Comparison of ENCODE assay signal across 27 mouse cellular contexts in the genomic region with DNA sequence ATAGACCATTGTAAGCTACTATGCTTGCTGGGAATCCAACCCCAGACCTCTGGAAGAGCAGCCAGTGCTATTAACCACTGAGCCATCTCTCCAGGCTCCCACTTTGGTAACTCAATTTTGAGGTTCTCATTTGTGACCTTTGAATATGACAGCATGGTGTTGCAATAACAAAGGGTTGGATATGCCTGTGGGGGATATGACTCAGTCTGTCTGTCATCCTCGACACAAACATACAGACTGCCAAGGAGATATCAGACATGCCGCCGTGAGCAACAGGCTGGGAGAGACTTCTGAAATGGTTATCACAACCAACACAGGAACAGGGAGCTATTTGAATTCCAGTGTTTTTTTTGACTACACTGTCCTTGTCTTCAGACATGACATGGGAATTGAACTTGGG. TPM values are rescaled to one million over a fixed set of nuclear protein-coding genes. Genes with fewer than 3 reads are reported as not detected.
DNase-seq lines count a peak whose midpoint lies in the region; ATAC-seq and TF ChIP-seq lines count a peak whose summit lies in the region.
"Had no signal": no experiment of that assay in that cellular context is flagged by ENCODE, and none has a peak within 500 bp of the region (broad histone marks: within the 10 kb centered on the region; RNA-seq: fewer than 3 reads in every experiment).

No protein-coding gene starts in this region.

- WGBS in liver, adult 2 months = 4% methylated on average over 3 of the region's 3 CpGs
- WGBS in liver, embryonic 11.5 days = 31% methylated on average over 3 of the region's 3 CpGs
- WGBS in forebrain, embryonic 14.5 days = 83% methylated on average over 3 of the region's 3 CpGs

- peaks cover 12% of the 10 kb centered on the region for H3K4me1 ChIP-seq in liver, adult 2 months (ENCODE audit: control insufficient read depth, insufficient read depth, low read length)
- H3K4me1 ChIP-seq in liver, embryonic 11.5 days (replicated peaks; ENCODE audit: control insufficient read depth, insufficient read depth, low read length) = no peaks in the 10 kb centered on the region
- no peaks in the 10 kb centered on the region for H3K4me1 ChIP-seq in forebrain, embryonic 14.5 days (ENCODE audit: control insufficient read depth, insufficient read depth, low read length)
- H3K4me1 ChIP-seq: embryonic facial prominence, embryonic 13.5 days; forebrain, embryonic 10.5 days; hindbrain, embryonic 13.5 days; limb, embryonic 15.5 days; neural tube, embryonic 12.5 days had no signal

- H3K79me2 ChIP-seq in liver, adult 2 months (ENCODE audit: control insufficient read depth, insufficient read depth, low read length) = no peaks in the 10 kb centered on the region

- H3K4me3 ChIP-seq in liver, adult 2 months (ENCODE audit: insufficient read depth, low read depth, low read length) = no peak overlapping the region
- H3K4me3 ChIP-seq in liver, embryonic 11.5 days (ENCODE audit: low read depth, low read length) = no peak overlapping the region
- no peak overlapping the region for H3K4me3 ChIP-seq in forebrain, embryonic 14.5 days (ENCODE audit: low read depth, low read length)
- H3K4me3 ChIP-seq: embryonic facial prominence, embryonic 13.5 days; forebrain, embryonic 10.5 days; heart, embryonic 15.5 days; hindbrain, embryonic 13.5 days; limb, embryonic 15.5 days; neural tube, embryonic 12.5 days had no signal

- TF ChIP-seq CTCF in liver, adult 2 months (IDR thresholded peaks at IDR 0.05; ENCODE audit: low read depth, low read length) = no peak

- DNase-seq in liver, adult 2 months (ENCODE audit: extremely low read depth, low read depth, low spot score) = peak; percentile 68
- no peak for DNase-seq in liver, embryonic 11.5 days (ENCODE audit: low spot score)
- DNase-seq in adrenal gland, postnatal 14 days = peak; percentile 54
- DNase-seq in gastrocnemius, postnatal 14 days = no peak
- no peak for DNase-seq in forebrain, embryonic 14.5 days (ENCODE audit: low spot score)
- no peak for DNase-seq in retina, postnatal 1 day
- DNase-seq: cerebellum, adult 8-10 months; layer of hippocampus, postnatal 36 days; lung, embryonic 14.5 days; right cerebral cortex, postnatal 14 days had no signal

- H3K27me3 ChIP-seq in liver, adult 2 months (ENCODE audit: control insufficient read depth, insufficient read depth, low read length) = no peaks in the 10 kb centered on the region
- no peaks in the 10 kb centered on the region for H3K27me3 ChIP-seq in liver, embryonic 11.5 days (replicated peaks; ENCODE audit: control insufficient read depth, insufficient read depth, low read length)
- H3K27me3 ChIP-seq in forebrain, embryonic 14.5 days (replicated peaks; ENCODE audit: control insufficient read depth, insufficient read depth, low read length) = no peaks in the 10 kb centered on the region
- H3K27me3 ChIP-seq: CH12.LX; embryonic facial prominence, embryonic 13.5 days; heart, embryonic 15.5 days; hindbrain, embryonic 13.5 days; limb, embryonic 15.5 days; neural tube, embryonic 12.5 days had no signal

- no peak overlapping the region for H3K9ac ChIP-seq in liver, adult 2 months (ENCODE audit: low read depth, low read length)
- H3K9ac ChIP-seq in liver, embryonic 11.5 days (ENCODE audit: low read depth, low read length) = no peak overlapping the region
- H3K9ac ChIP-seq in forebrain, embryonic 14.5 days (ENCODE audit: low read length) = no peak overlapping the region
- H3K9ac ChIP-seq: embryonic facial prominence, embryonic 13.5 days; heart, embryonic 15.5 days; hindbrain, embryonic 13.5 days; limb, embryonic 15.5 days; lung, embryonic 14.5 days; neural tube, embryonic 12.5 days had no signal

- TF ChIP-seq POLR2A in liver, adult 2 months (IDR thresholded peaks at IDR 0.05; ENCODE audit: extremely low read depth, insufficient read depth, low read length) = no peak

- H3K36me3 ChIP-seq in liver, adult 2 months (ENCODE audit: control insufficient read depth, insufficient read depth, low read length) = no peaks in the 10 kb centered on the region
- no peaks in the 10 kb centered on the region for H3K36me3 ChIP-seq in liver, embryonic 11.5 days (ENCODE audit: control insufficient read depth, insufficient read depth, low read length)
- H3K36me3 ChIP-seq in forebrain, embryonic 14.5 days (ENCODE audit: control insufficient read depth, insufficient read depth, low read length) = no peaks in the 10 kb centered on the region
- H3K36me3 ChIP-seq: embryonic facial prominence, embryonic 13.5 days; forebrain, embryonic 10.5 days; heart, embryonic 15.5 days; hindbrain, embryonic 13.5 days; limb, embryonic 15.5 days; neural tube, embryonic 12.5 days had no signal

- H3K4me2 ChIP-seq in liver, embryonic 11.5 days = no peak overlapping the region
- no peak overlapping the region for H3K4me2 ChIP-seq in forebrain, embryonic 14.5 days (ENCODE audit: low read length)
- H3K4me2 ChIP-seq: embryonic facial prominence, embryonic 13.5 days; heart, embryonic 15.5 days; hindbrain, embryonic 13.5 days; limb, embryonic 15.5 days; lung, embryonic 14.5 days; neural tube, embryonic 12.5 days had no signal

- H3K9me3 ChIP-seq in liver, embryonic 11.5 days (ENCODE audit: control insufficient read depth, low read length) = no peaks in the 10 kb centered on the region
- H3K9me3 ChIP-seq in forebrain, embryonic 14.5 days (replicated peaks; ENCODE audit: control insufficient read depth, low read length) = no peaks in the 10 kb centered on the region
- H3K9me3 ChIP-seq: embryonic facial prominence, embryonic 13.5 days; forebrain, embryonic 10.5 days; heart, embryonic 15.5 days; hindbrain, embryonic 13.5 days; limb, embryonic 15.5 days; neural tube, embryonic 12.5 days had no signal

- ATAC-seq in liver, embryonic 11.5 days (replicated peaks; ENCODE audit: low FRiP score) = no peak
- peak; percentile 39 for ATAC-seq in CD4-positive, CD25-positive, alpha-beta regulatory T cell, adult 4 months
- peak; percentile 85 for ATAC-seq in megakaryocyte progenitor cell, adult 5-6 weeks (replicated peaks; ENCODE audit: poor library complexity)
- no peak for ATAC-seq in forebrain, embryonic 14.5 days
- ATAC-seq: activated CD4-positive, CD25-positive, alpha-beta regulatory T cell, adult 4 months; intestine, postnatal 0 days had no signal

- no peak overlapping the region for H3K27ac ChIP-seq in liver, adult 2 months (replicated peaks; ENCODE audit: insufficient read depth, low read depth, low read length)
- H3K27ac ChIP-seq in liver, embryonic 11.5 days (ENCODE audit: low read depth, low read length) = no peak overlapping the region
- H3K27ac ChIP-seq in forebrain, embryonic 14.5 days (ENCODE audit: low read depth, low read length) = no peak overlapping the region
- H3K27ac ChIP-seq: embryonic facial prominence, embryonic 13.5 days; forebrain, embryonic 10.5 days; heart, embryonic 15.5 days; hindbrain, embryonic 13.5 days; limb, embryonic 15.5 days; neural tube, embryonic 12.5 days had no signal

- intact Hi-C loops in gastrocnemius, postnatal 14 days (cut with DNase I; ENCODE audit: low total_unique reads) = no loop called here

RNA-seq across cellular contexts. Expression of a gene that starts 20.3 kb away (rescaled TPM):
- total RNA-seq in liver, adult 2 months (2014; rRNA removed) = 0.09 and 0.40 TPM in 2 replicates
- polyA plus RNA-seq in liver, adult 2 months (2012; rRNA removed) = 0.27 and 0.39 TPM in 2 replicates
- polyA plus RNA-seq in liver, embryonic 11.5 days (2014; fragmentation: Nextera tagmentation; extraction: Ambion mirVana) = 5.7 and 7.0 TPM in 2 replicates
- under 1 TPM in 1 of 2 experiments, not detected in 1; 0.15 TPM for polyA plus RNA-seq in CD4-positive, CD25-positive, alpha-beta regulatory T cell, adult 4 months (2017; shearing (Covaris generic))
- total RNA-seq in adrenal gland, postnatal 14 days (2021) = 2.4 and 3.8 TPM in 2 replicates
- 10.6 and 11.9 TPM in 2 replicates for total RNA-seq in megakaryocyte progenitor cell, adult 5-6 weeks (2015)
- 10.8 and 13.9 TPM in 2 replicates for total RNA-seq in megakaryocyte progenitor cell, adult 5-6 weeks (2017)
- 1 to 10 TPM in 1 of 2 experiments, under 1 TPM in 1; 0.91 to 1.9 TPM for total RNA-seq in gastrocnemius, postnatal 14 days (2021)
- 2.5 and 3.9 TPM in 2 replicates for polyA plus RNA-seq in forebrain, embryonic 14.5 days (2014; fragmentation: Nextera tagmentation; extraction: Ambion mirVana)
- total RNA-seq: CH12.LX had no signal

RNA-seq across cellular contexts. Expression of a gene that starts 26.0 kb away (rescaled TPM):
- total RNA-seq in liver, adult 2 months (2014; rRNA removed) = under 0.01 and 0.09 TPM in 2 replicates
- 0.11 TPM in 2 replicates for polyA plus RNA-seq in liver, adult 2 months (2012; rRNA removed)
- polyA plus RNA-seq in liver, embryonic 11.5 days (2014; fragmentation: Nextera tagmentation; extraction: Ambion mirVana) = 0.25 and 1.1 TPM in 2 replicates
- polyA plus RNA-seq in CD4-positive, CD25-positive, alpha-beta regulatory T cell, adult 4 months (2017; shearing (Covaris generic)) = not detected
- 0.22 and 0.30 TPM in 2 replicates for total RNA-seq in adrenal gland, postnatal 14 days (2021)
- total RNA-seq in megakaryocyte progenitor cell, adult 5-6 weeks (2015) = not detected in 2 replicates
- not detected in 2 replicates for total RNA-seq in megakaryocyte progenitor cell, adult 5-6 weeks (2017)
- total RNA-seq in gastrocnemius, postnatal 14 days (2021) = 100 to 1,000 TPM in 1 of 2 experiments, 10 to 100 TPM in 1; 47.9 to 100 TPM
- not detected in 2 replicates for polyA plus RNA-seq in forebrain, embryonic 14.5 days (2014; fragmentation: Nextera tagmentation; extraction: Ambion mirVana)
- total RNA-seq: CH12.LX; megakaryocyte-erythroid progenitor cell, adult 5-6 weeks had no signal
- polyA plus RNA-seq: activated CD4-positive, CD25-positive, alpha-beta regulatory T cell, adult 4 months; forebrain, embryonic 10.5 days; midbrain, postnatal 0 days; thymus, postnatal 0 days had no signal

RNA-seq across cellular contexts. Expression of a gene that starts 42.5 kb away (rescaled TPM):
- not detected in 2 replicates for total RNA-seq in liver, adult 2 months (2014; rRNA removed)
- 0.07 TPM in 1 of 2 replicates, not detected in the other for polyA plus RNA-seq in liver, adult 2 months (2012; rRNA removed)
- polyA plus RNA-seq in liver, embryonic 11.5 days (2014; fragmentation: Nextera tagmentation; extraction: Ambion mirVana) = not detected in 2 replicates
- 100 to 1,000 TPM in 1 of 2 experiments, 10 to 100 TPM in 1; 71.1 to 116 TPM for polyA plus RNA-seq in CD4-positive, CD25-positive, alpha-beta regulatory T cell, adult 4 months (2017; shearing (Covaris generic))
- total RNA-seq in adrenal gland, postnatal 14 days (2021) = 0.41 TPM in 1 of 2 replicates, not detected in the other
- total RNA-seq in megakaryocyte progenitor cell, adult 5-6 weeks (2015) = not detected in 2 replicates
- total RNA-seq in megakaryocyte progenitor cell, adult 5-6 weeks (2017) = not detected in 2 replicates
- total RNA-seq in gastrocnemius, postnatal 14 days (2021) = not detected
- polyA plus RNA-seq in forebrain, embryonic 14.5 days (2014; fragmentation: Nextera tagmentation; extraction: Ambion mirVana) = not detected in 2 replicates
- total RNA-seq: CH12.LX; layer of hippocampus, postnatal 36 days; left cerebral cortex, postnatal 25 days; megakaryocyte-erythroid progenitor cell, adult 5-6 weeks; midbrain, postnatal 0 days had no signal
- polyA plus RNA-seq: forebrain, embryonic 10.5 days; gonadal fat pad, adult 2 months; hindbrain, embryonic 13.5 days; kidney, embryonic 16.5 days; midbrain, postnatal 0 days; neural tube, embryonic 12.5 days had no signal

Comparison
In these comparisons a context has a peak if more than half of its experiments do, and no peak if none do; other contexts are left out.
1. DNase-seq: peak in liver, adult 2 months (single experiment) and adrenal gland, postnatal 14 days (single experiment); none in liver, embryonic 11.5 days (single experiment), gastrocnemius, postnatal 14 days (single experiment), forebrain, embryonic 14.5 days (single experiment) and retina, postnatal 1 day (single experiment).
2. ATAC-seq: peak in CD4-positive, CD25-positive, alpha-beta regulatory T cell, adult 4 months (single experiment) and megakaryocyte progenitor cell, adult 5-6 weeks (single experiment); none in liver, embryonic 11.5 days (single experiment) and forebrain, embryonic 14.5 days (single experiment).
3. RNA of a gene that starts 26.0 kb away (total RNA-seq): 47.9 to 100 TPM in gastrocnemius, postnatal 14 days; 0.22 to 0.30 TPM in adrenal gland, postnatal 14 days, under 0.01 to 0.09 TPM in liver, adult 2 months and not detected in megakaryocyte progenitor cell, adult 5-6 weeks; every median in the first group is over 10 times any median in the second.